Mouse (Mus musculus) liver, adult 2 months (tissue): ENCODE measurements around the gene Psmb4. TPM values are rescaled to one million over a fixed set of nuclear protein-coding genes. Genes with fewer than 3 reads are reported as not detected.

Source experiments
- DNase-seq: peaks from one replicate; pipeline ENCODE4 v3.0.0-alpha.2; 2011; ENCODE audit warnings: low read depth, low spot score; ENCODE audit errors: extremely low read depth
- H3K27ac ChIP-seq: fragments of 200-500 bp; replicated peaks from 2 replicates; pipeline ENCODE4 v1.5.1; 2012; ENCODE audit warnings: low read depth, mild to moderate bottlenecking, control low read depth, inconsistent platforms, low read length; ENCODE audit not compliant: insufficient read depth
- H3K27me3 ChIP-seq: fragments of 200-500 bp; 2 replicates; pipeline ENCODE4 v1.6.1; 2012; ENCODE audit warnings: mild to moderate bottlenecking, moderate library complexity, low read length, inconsistent platforms; ENCODE audit not compliant: control insufficient read depth, insufficient read depth
- H3K36me3 ChIP-seq: fragments of 200-500 bp; 2 replicates; pipeline ENCODE4 v1.6.1; 2012; ENCODE audit warnings: low read length, inconsistent platforms; ENCODE audit not compliant: control insufficient read depth, insufficient read depth
- H3K4me1 ChIP-seq: fragments of 200-500 bp; 2 replicates; pipeline ENCODE4 v1.6.1; 2011; ENCODE audit warnings: low read length; ENCODE audit not compliant: control insufficient read depth, insufficient read depth
- H3K4me3 ChIP-seq: fragments of 200-500 bp; 2 replicates; pipeline ENCODE4 v1.5.1; 2011; ENCODE audit warnings: low read depth, mild to moderate bottlenecking, control low read depth, low read length, moderate library complexity; ENCODE audit not compliant: insufficient read depth
- H3K79me2 ChIP-seq: fragments of 200-500 bp; 2 replicates; pipeline ENCODE4 v1.6.1; 2012; ENCODE audit warnings: inconsistent platforms, mild to moderate bottlenecking, low read length, moderate library complexity; ENCODE audit not compliant: control insufficient read depth, insufficient read depth
- H3K9ac ChIP-seq: fragments of 200-500 bp; 2 replicates; pipeline ENCODE4 v1.6.1; 2012; ENCODE audit warnings: low read depth, mild to moderate bottlenecking, control low read depth, inconsistent platforms, low read length
- CTCF ChIP-seq: fragments of 200-500 bp; IDR thresholded peaks from 2 replicates; pipeline ENCODE4 v1.5.1; 2011; ENCODE audit warnings: low read depth, low read length, control low read depth
- POLR2A ChIP-seq: fragments of 200-500 bp; IDR thresholded peaks from 2 replicates; pipeline ENCODE4 v1.6.1; 2011; ENCODE audit warnings: low read length, control low read depth; ENCODE audit not compliant: insufficient read depth; ENCODE audit errors: extremely low read depth
- WGBS: fragments of 180-500 bp; shearing (Covaris S2); methylation state at CpG from one replicate; pipeline ENCODE4 v1.1.7; 2018; 5-methylcytosine and 5-hydroxymethylcytosine counted together
- polyA plus RNA-seq: library from polyadenylated mRNA; depleted of rRNA; stranded (reverse); fragments of >200 nt; gene quantifications from 2 replicates; pipeline ENCODE4 v1.2.3, GENCODE M21; 2012
- total RNA-seq: library from RNA; depleted of rRNA; stranded (reverse); fragments of >200 nt; gene quantifications from 2 replicates; pipeline ENCODE4 v1.2.3, GENCODE M21; 2014

The Psmb4 gene
- total and polyA plus RNA-seq, 2 experiments, result 246 to 271 TPM

- no peak overlapping the region for H3K4me3 ChIP-seq
- peaks cover 14% of the 10 kb centered on the region for H3K4me1 ChIP-seq
- peaks cover 6% of the 10 kb centered on the region; the same call in 1 of the 2 replicates for H3K79me2 ChIP-seq
- DNase-seq, result no peak
- WGBS, result 52% methylated on average over 4 of the region's 4 CpGs
- no peak overlapping the region for H3K9ac ChIP-seq
- H3K36me3 ChIP-seq, result peaks cover 40% of the 10 kb centered on the region
- TF ChIP-seq POLR2A, result no peak
- no peak for TF ChIP-seq CTCF
- no peaks in the 10 kb centered on the region for H3K27me3 ChIP-seq
- H3K27ac ChIP-seq, result 0 out of 2 replicates have a peak overlapping the region, but pooled peaks have one; percentile 5
These were observed 4.9 kb downstream of the Psmb4 start for GRCm38 (mm10) chr3:94881840-94882239.

GRCm38 (mm10) chr3:94878618-94879017 is 8.1 kb downstream of the Psmb4 start:
- 88% methylated on average over 6 of the region's 6 CpGs for WGBS
- H3K4me3 ChIP-seq, result no peak overlapping the region
- TF ChIP-seq POLR2A, result no peak
- TF ChIP-seq CTCF, result no peak
- no peak overlapping the region for H3K9ac ChIP-seq
- H3K79me2 ChIP-seq, result no peaks in the 10 kb centered on the region
- H3K27me3 ChIP-seq, result no peaks in the 10 kb centered on the region
- no peak overlapping the region for H3K27ac ChIP-seq
- peaks cover 6% of the 10 kb centered on the region for H3K4me1 ChIP-seq
- H3K36me3 ChIP-seq, result peaks cover 62% of the 10 kb centered on the region
- DNase-seq, result no peak

DNA sequence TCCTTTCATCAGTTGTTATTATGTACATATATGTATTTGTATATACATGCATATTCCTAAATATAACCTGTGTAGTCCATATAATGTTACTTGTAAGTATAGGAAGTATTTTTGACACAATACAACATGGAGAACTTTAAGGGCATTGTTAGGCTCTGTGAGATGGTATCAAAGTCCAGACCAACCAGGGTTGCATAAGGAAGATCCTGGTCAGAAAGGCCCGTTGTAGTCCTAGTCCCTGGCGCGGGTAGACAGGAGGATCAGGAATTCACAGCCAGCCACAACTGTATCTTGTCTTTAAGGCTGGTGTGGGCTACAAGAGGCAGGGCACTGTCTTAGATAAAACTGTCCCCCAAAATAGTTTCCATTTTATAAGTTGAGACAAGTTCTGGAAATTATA is 17.8 kb downstream of the Psmb4 start:
- Histone ChIP-seq H3K9ac (no peak overlapping the region), H3K27ac (no peak overlapping the region), H3K4me1 (no peaks in the 10 kb centered on the region), H3K36me3 (peaks cover 50% of the 10 kb centered on the region), H3K79me2 (no peaks in the 10 kb centered on the region), H3K27me3 (no peaks in the 10 kb centered on the region), H3K4me3 (no peak overlapping the region)
- 50% methylated on average over 3 of the region's 3 CpGs for WGBS
- TF ChIP-seq CTCF, result no peak
- TF ChIP-seq POLR2A, result no peak
- peak; percentile 52 for DNase-seq

DNA sequence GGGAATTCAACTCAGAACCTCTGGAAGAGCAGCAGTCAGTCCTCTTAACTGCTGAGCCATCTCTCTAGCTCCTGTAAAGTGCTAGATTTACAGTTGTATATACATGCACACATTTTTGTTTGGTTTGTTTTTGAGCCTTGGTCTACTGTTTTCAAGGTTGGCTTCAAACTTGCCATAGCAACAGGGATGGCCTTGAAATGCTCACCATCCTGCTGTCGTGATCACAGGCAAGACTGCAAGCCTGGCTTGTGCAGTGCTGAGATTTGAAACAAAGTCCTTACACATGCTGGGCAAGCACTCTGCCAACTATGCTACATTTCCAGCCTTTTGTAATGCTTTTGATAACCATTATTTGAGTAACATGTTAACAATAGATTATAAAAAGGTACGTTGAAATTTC is 27.3 kb downstream of the Psmb4 start:
- Histone ChIP-seq H3K27ac (no peak overlapping the region), H3K9ac (no peak overlapping the region), H3K4me1 (no peaks in the 10 kb centered on the region; the same call in 1 of the 2 replicates), H3K36me3 (peaks cover 56% of the 10 kb centered on the region), H3K27me3 (no peaks in the 10 kb centered on the region), H3K4me3 (no peak overlapping the region), H3K79me2 (peaks cover 8% of the 10 kb centered on the region; the same call in 1 of the 2 replicates)
- DNase-seq, result no peak
- WGBS, result 64% methylated on average over 2 of the region's 2 CpGs
- TF ChIP-seq POLR2A (no peak), CTCF (no peak)

- Histone ChIP-seq H3K9ac (no peak overlapping the region), H3K4me1 (peaks cover 6% of the 10 kb centered on the region; the same call in 1 of the 2 replicates), H3K27me3 (no peaks in the 10 kb centered on the region), H3K79me2 (peaks cover 21% of the 10 kb centered on the region), H3K4me3 (no peak overlapping the region), H3K27ac (no peak overlapping the region), H3K36me3 (peaks cover 26% of the 10 kb centered on the region)
- TF ChIP-seq POLR2A (no peak), CTCF (no peak)
- DNase-seq, result no peak
- WGBS, result 80% methylated on average over 3 of the region's 3 CpGs
These were observed 34.5 kb downstream of the Psmb4 start for GRCm38 (mm10) chr3:94852215-94852614.

GRCm38 (mm10) chr3:94851731-94852130 is 35.0 kb downstream of the Psmb4 start:
- no peaks in the 10 kb centered on the region for H3K27me3 ChIP-seq
- H3K4me3 ChIP-seq, result no peak overlapping the region
- peaks cover 23% of the 10 kb centered on the region for H3K79me2 ChIP-seq
- H3K27ac ChIP-seq, result no peak overlapping the region
- no peak overlapping the region for H3K9ac ChIP-seq
- DNase-seq, result no peak
- H3K4me1 ChIP-seq, result peaks cover 6% of the 10 kb centered on the region; the same call in 1 of the 2 replicates
- H3K36me3 ChIP-seq, result peaks cover 24% of the 10 kb centered on the region
- TF ChIP-seq CTCF (no peak), POLR2A (no peak)
- 69% methylated on average over 3 of the region's 3 CpGs for WGBS
